Comparison of ENCODE assay signal across 24 mouse cellular contexts in genomic region chr5:107814651-107815050, GRCm38 (mm10). TPM values are rescaled to one million over a fixed set of nuclear protein-coding genes. Genes with fewer than 3 reads are reported as not detected.
"Had no signal": no experiment of that assay in that cellular context is flagged by ENCODE, and none has a peak within 500 bp of the region (broad histone marks: within the 10 kb centered on the region; RNA-seq: fewer than 3 reads in every experiment).

No protein-coding gene starts in this region.

- DNase-seq: kidney, postnatal 14 days; kidney, postnatal 4 days; layer of hippocampus, adult 9-11 months; liver, embryonic 13.5 days; lung, adult 2 months; lung, postnatal 14 days; lung, postnatal 4 days; midbrain, embryonic 14.5 days; thymus, postnatal 25 days had no signal

- H3K27me3 ChIP-seq: liver, embryonic 13.5 days had no signal

- H3K9me3 ChIP-seq: liver, embryonic 13.5 days had no signal

- H3K4me2 ChIP-seq: liver, embryonic 13.5 days; midbrain, embryonic 11.5 days had no signal

- H3K27ac ChIP-seq: liver, embryonic 13.5 days had no signal

- H3K9ac ChIP-seq: liver, embryonic 13.5 days had no signal

- H3K4me3 ChIP-seq: liver, embryonic 13.5 days had no signal

- H3K4me1 ChIP-seq: liver, embryonic 13.5 days had no signal

RNA-seq across cellular contexts. Expression of gene Ube2d2b, which starts 15.2 kb away (rescaled TPM):
- total RNA-seq: layer of hippocampus, adult 18-20 months; layer of hippocampus, postnatal 25 days; left cerebral cortex, adult 18-20 months; left cerebral cortex, postnatal 10 days; left cerebral cortex, postnatal 36 days; liver, adult 2 months; megakaryocyte progenitor cell, adult 5-6 weeks; megakaryocyte-erythroid progenitor cell, adult 5-6 weeks; midbrain, postnatal 0 days had no signal
- polyA plus RNA-seq: limb, embryonic 14.5 days; liver, adult 2 months; lung, adult 2 months; midbrain, embryonic 11.5 days; neural tube, embryonic 11.5 days; small intestine, adult 2 months; spleen, adult 2 months; thymus, postnatal 0 days had no signal
